Mouse (Mus musculus) hindbrain, embryonic 14.5 days (tissue): ENCODE results near the gene Tspan9. TPM values are rescaled to one million over a fixed set of nuclear protein-coding genes. Genes with fewer than 3 reads are reported as not detected.

ENCODE experiments used
- ATAC-seq: fragments of 200-750 bp; cut with Nextera tagmentation; 2 replicates; pipeline ENCODE4 v1.8.0; 2017; ENCODE audit warnings: moderate number of reproducible peaks, mild to moderate bottlenecking, moderate TSS enrichment, moderate library complexity; ENCODE audit not compliant: low FRiP score
- DNase-seq: peaks from one replicate; pipeline ENCODE4 v3.0.0-alpha.2; 2015; ENCODE audit warnings: low spot score
- H3K27ac ChIP-seq: fragments of 300-500 bp; sonication (generic); 2 replicates; pipeline ENCODE4 v1.5.1; 2014; ENCODE audit warnings: mild to moderate bottlenecking, moderate library complexity
- H3K27me3 ChIP-seq: fragments of 300-500 bp; sonication (generic); 2 replicates; pipeline ENCODE4 v1.6.1; 2014; ENCODE audit warnings: mild to moderate bottlenecking, low read length, mixed read lengths; ENCODE audit not compliant: control insufficient read depth, insufficient read depth
- H3K36me3 ChIP-seq: fragments of 300-500 bp; sonication (generic); replicated peaks from 2 replicates; pipeline ENCODE4 v1.6.1; 2014; ENCODE audit not compliant: control insufficient read depth, insufficient read depth
- H3K4me1 ChIP-seq: fragments of 300-500 bp; sonication (generic); replicated peaks from 2 replicates; pipeline ENCODE4 v1.6.1; 2014; ENCODE audit warnings: antibody characterized with exemption, low read length, mixed read lengths; ENCODE audit not compliant: control insufficient read depth, insufficient read depth
- H3K4me2 ChIP-seq: fragments of 300-500 bp; sonication (generic); replicated peaks from 2 replicates; pipeline ENCODE4 v1.6.1; 2014; ENCODE audit warnings: mild to moderate bottlenecking, moderate library complexity
- H3K4me3 ChIP-seq: fragments of 300-500 bp; sonication (generic); replicated peaks from 2 replicates; pipeline ENCODE4 v1.5.1; 2014; ENCODE audit warnings: mild to moderate bottlenecking, low read length
- H3K9ac ChIP-seq: fragments of 300-500 bp; sonication (generic); 2 replicates; pipeline ENCODE4 v1.6.1; 2014
- H3K9me3 ChIP-seq: fragments of 300-500 bp; sonication (generic); 2 replicates; pipeline ENCODE4 v1.6.1; 2016; ENCODE audit warnings: low read length; ENCODE audit not compliant: control insufficient read depth
- WGBS: fragments of 180-500 bp; shearing (Covaris S2); extraction: QIAGEN DNeasy Blood & Tissue Kit; methylation state at CpG from one replicate; pipeline ENCODE4 v1.1.7; 2014; 5-methylcytosine and 5-hydroxymethylcytosine counted together
- polyA plus RNA-seq: library from polyadenylated mRNA; unstranded; fragments of >200 nt; fragmentation: Nextera tagmentation; extraction: Ambion mirVana; gene quantifications from 2 replicates; pipeline ENCODE4 v1.2.1, GENCODE M21; 2014

Gene Tspan9
- polyA plus RNA-seq, 1 experiment from 2014 or later, result 43.4 TPM

DNA sequence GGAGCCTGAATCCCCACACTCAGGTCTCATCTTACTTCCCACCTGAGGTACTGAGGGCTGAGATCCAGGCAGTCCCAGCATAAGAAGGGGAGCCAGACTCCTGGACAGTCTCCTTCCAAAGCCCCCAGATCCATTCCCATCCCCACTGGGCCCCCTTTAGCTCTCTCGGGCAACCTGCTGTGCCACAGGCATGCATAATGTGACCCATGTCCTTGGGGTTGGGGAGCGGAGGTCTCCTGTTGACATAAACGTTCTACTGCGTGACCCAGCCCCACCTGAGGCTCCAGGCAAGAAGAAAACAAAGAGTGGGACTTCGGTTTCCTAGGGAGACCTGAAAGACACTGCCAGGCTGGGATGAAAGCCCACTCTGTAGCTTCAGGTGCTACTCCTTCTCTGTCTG lies 172.5 kb downstream of the Tspan9 start:
- DNase-seq, result no peak
- Histone ChIP-seq H3K27me3 (no peaks in the 10 kb centered on the region), H3K36me3 (no peaks in the 10 kb centered on the region), H3K4me1 (peaks cover 26% of the 10 kb centered on the region), H3K4me3 (no peak overlapping the region), H3K27ac (no peak overlapping the region), H3K9me3 (no peaks in the 10 kb centered on the region), H3K9ac (no peak overlapping the region), H3K4me2 (no peak overlapping the region)
- WGBS, result 59% methylated on average over 5 of the region's 5 CpGs
- ATAC-seq, result no peak

DNA sequence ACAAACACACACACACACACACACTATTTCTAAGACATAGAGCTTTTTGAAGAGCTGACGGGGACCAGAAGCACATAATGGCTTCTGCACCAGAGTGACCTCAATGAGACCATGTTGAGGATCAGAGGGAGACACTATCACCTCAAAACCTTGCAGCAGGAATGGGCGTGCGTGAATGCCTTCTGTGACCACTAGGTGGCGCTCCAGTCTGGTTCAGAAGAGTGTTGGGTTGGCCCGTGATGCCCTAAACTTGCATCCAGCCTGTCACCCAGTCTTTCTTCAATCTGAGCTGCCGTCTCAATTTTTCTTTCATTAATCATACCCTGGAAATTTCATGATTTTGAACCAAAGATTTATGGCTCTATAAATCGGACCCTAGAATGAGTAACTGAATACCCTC lies 173.3 kb downstream of the Tspan9 start:
- WGBS, result 4% methylated on average over 7 of the region's 7 CpGs

GRCm38 (mm10) chr6:127969709-127970108 lies 173.7 kb downstream of the Tspan9 start:
- no peak overlapping the region for H3K27ac ChIP-seq
- H3K9ac ChIP-seq, result no peak overlapping the region
- H3K9me3 ChIP-seq, result no peaks in the 10 kb centered on the region
- H3K27me3 ChIP-seq, result no peaks in the 10 kb centered on the region
- no peak for ATAC-seq
- no peak overlapping the region for H3K4me2 ChIP-seq
- H3K36me3 ChIP-seq, result no peaks in the 10 kb centered on the region
- no peak for DNase-seq
- WGBS, result 53% methylated on average over 7 of the region's 7 CpGs
- no peak overlapping the region for H3K4me3 ChIP-seq
- H3K4me1 ChIP-seq, result peaks cover 23% of the 10 kb centered on the region

More for the DNA sequence above, 173.3 kb downstream of the Tspan9 start:
- H3K4me3 ChIP-seq, result no peak overlapping the region
- H3K4me2 ChIP-seq, result no peak overlapping the region
- H3K9me3 ChIP-seq, result no peaks in the 10 kb centered on the region
- H3K27ac ChIP-seq, result no peak overlapping the region
- H3K36me3 ChIP-seq, result no peaks in the 10 kb centered on the region
- H3K9ac ChIP-seq, result no peak overlapping the region
- H3K27me3 ChIP-seq, result no peaks in the 10 kb centered on the region
- peaks cover 26% of the 10 kb centered on the region for H3K4me1 ChIP-seq
- ATAC-seq (peak; percentile 45; the same call in 1 of the 2 replicates), DNase-seq (peak; percentile 91)

GRCm38 (mm10) chr6:127965497-127965896 lies 177.9 kb downstream of the Tspan9 start:
- Histone ChIP-seq H3K4me1 (0 out of 2 replicates have a peak, but pooled peaks cover 5% of the 10 kb centered on the region), H3K4me2 (no peak overlapping the region), H3K27ac (no peak overlapping the region), H3K9ac (no peak overlapping the region), H3K4me3 (no peak overlapping the region), H3K27me3 (no peaks in the 10 kb centered on the region), H3K9me3 (no peaks in the 10 kb centered on the region), H3K36me3 (no peaks in the 10 kb centered on the region)
- peak; percentile 58; the same call in 1 of the 2 replicates for ATAC-seq
- WGBS, result 36% methylated on average over 8 of the region's 8 CpGs
- peak; percentile 56 for DNase-seq

- Histone ChIP-seq H3K9ac (no peak overlapping the region), H3K9me3 (no peaks in the 10 kb centered on the region), H3K36me3 (no peaks in the 10 kb centered on the region), H3K4me2 (no peak overlapping the region), H3K27me3 (no peaks in the 10 kb centered on the region), H3K4me1 (no peaks in the 10 kb centered on the region), H3K4me3 (no peak overlapping the region), H3K27ac (no peak overlapping the region)
- WGBS, result 94% methylated on average over 1 of the region's 1 CpGs
- ATAC-seq, result no peak
- no peak for DNase-seq
These were observed 183.2 kb downstream of the Tspan9 start for GRCm38 (mm10) chr6:127960203-127960602.

DNA sequence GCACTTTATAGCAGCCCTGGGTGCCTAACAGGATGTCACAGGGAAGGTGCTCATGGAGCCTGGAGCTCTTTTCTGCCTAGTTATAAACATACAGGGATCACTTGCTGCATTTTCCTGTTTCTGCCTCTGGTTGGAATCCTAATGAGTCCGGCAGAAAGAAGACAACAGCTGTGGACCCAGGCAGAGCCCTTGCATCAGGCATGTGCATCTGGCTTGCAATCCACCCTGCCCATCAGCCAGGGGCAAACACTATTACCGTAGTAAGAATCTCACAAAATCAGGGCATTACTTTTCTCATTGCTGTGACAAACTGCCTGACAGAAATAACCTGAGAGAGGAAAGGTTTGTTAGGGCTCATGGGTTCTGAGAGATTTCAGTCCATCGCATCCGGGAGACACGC lies 187.2 kb downstream of the Tspan9 start:
- Histone ChIP-seq H3K36me3 (no peaks in the 10 kb centered on the region), H3K27me3 (no peaks in the 10 kb centered on the region), H3K9me3 (no peaks in the 10 kb centered on the region), H3K4me2 (no peak overlapping the region), H3K9ac (no peak overlapping the region), H3K4me1 (no peaks in the 10 kb centered on the region), H3K4me3 (no peak overlapping the region), H3K27ac (no peak overlapping the region)
- DNase-seq (no peak), ATAC-seq (no peak)
- WGBS, result 82% methylated on average over 5 of the region's 5 CpGs

DNA sequence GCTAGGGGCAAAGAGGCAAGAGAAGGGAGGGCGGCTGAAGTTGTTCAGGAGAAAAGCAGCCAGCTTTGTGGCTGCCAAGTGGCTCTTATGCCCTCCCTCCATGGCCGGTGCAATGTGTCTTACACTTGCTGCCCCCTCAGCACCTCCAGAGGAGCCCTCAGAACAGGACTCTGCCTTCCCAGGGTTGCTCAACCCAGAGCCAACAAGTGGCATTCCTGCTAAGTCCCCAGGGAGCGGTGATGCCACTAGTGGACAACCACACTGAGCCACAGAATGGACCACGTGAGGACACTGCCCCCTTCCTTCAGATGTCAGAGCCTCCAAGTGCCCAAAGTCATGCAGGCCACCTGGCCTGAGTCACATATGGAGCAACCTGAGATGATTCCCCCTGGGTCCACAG lies 190.3 kb downstream of the Tspan9 start:
- DNase-seq (no peak), ATAC-seq (no peak)
- no peaks in the 10 kb centered on the region for H3K27me3 ChIP-seq
- H3K9ac ChIP-seq, result no peak overlapping the region
- 79% methylated on average over 4 of the region's 4 CpGs for WGBS
- no peaks in the 10 kb centered on the region for H3K36me3 ChIP-seq
- no peaks in the 10 kb centered on the region for H3K9me3 ChIP-seq
- H3K4me2 ChIP-seq, result no peak overlapping the region
- no peaks in the 10 kb centered on the region for H3K4me1 ChIP-seq
- no peak overlapping the region for H3K4me3 ChIP-seq
- no peak overlapping the region for H3K27ac ChIP-seq

- ATAC-seq (no peak), DNase-seq (no peak)
- no peaks in the 10 kb centered on the region for H3K36me3 ChIP-seq
- no peak overlapping the region for H3K4me3 ChIP-seq
- H3K4me1 ChIP-seq, result no peaks in the 10 kb centered on the region
- H3K27ac ChIP-seq, result no peak overlapping the region
- H3K9me3 ChIP-seq, result no peaks in the 10 kb centered on the region
- H3K27me3 ChIP-seq, result no peaks in the 10 kb centered on the region
- no peak overlapping the region for H3K9ac ChIP-seq
- WGBS, result 95% methylated on average over 7 of the region's 7 CpGs
- H3K4me2 ChIP-seq, result no peak overlapping the region
These were observed 193.5 kb downstream of the Tspan9 start for GRCm38 (mm10) chr6:127949885-127950284.

DNA sequence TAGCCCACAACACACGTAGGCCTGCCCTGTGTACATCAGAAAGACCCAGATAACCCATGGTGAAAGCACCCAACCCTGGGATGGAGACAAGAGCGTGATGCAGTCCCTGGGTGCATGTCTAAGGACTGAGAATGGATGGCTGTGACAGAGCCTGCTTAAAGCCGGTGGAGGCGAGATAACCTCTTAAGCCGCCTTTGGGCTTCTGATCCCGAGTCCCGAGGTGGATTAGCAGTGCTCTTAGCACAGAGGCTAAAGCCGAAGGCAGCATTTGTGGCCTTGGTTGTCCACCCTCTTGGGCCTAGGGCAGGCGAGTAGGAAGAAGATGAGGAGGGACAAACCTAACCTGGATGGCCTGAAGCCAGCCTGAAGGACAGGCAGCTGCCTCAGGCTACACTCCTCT lies 194.7 kb downstream of the Tspan9 start:
- ATAC-seq (no peak), DNase-seq (no peak)
- Histone ChIP-seq H3K4me3 (no peak overlapping the region), H3K9me3 (no peaks in the 10 kb centered on the region), H3K9ac (no peak overlapping the region), H3K27me3 (no peaks in the 10 kb centered on the region), H3K36me3 (no peaks in the 10 kb centered on the region), H3K4me2 (no peak overlapping the region), H3K4me1 (no peaks in the 10 kb centered on the region), H3K27ac (no peak overlapping the region)
- 88% methylated on average over 9 of the region's 9 CpGs for WGBS

- Histone ChIP-seq H3K4me2 (no peak overlapping the region), H3K27ac (no peak overlapping the region), H3K4me1 (no peaks in the 10 kb centered on the region), H3K36me3 (no peaks in the 10 kb centered on the region), H3K27me3 (no peaks in the 10 kb centered on the region), H3K4me3 (no peak overlapping the region), H3K9ac (no peak overlapping the region), H3K9me3 (no peaks in the 10 kb centered on the region)
- peak; percentile 82 for ATAC-seq
- peak; percentile 89 for DNase-seq
- WGBS, result 64% methylated on average over 9 of the region's 9 CpGs
These were observed 197.7 kb downstream of the Tspan9 start for GRCm38 (mm10) chr6:127945725-127946124.
